Mouse (Mus musculus) left cerebral cortex, adult 8-10 months (tissue): ENCODE data around the gene Cdsn. TPM values are rescaled to one million over a fixed set of nuclear protein-coding genes. Genes with fewer than 3 reads are reported as not detected.

Experiments
- DNase-seq, 2 experiments: peaks; one replicate each; pipeline ENCODE4 v3.0.0; 2022; ENCODE audit warnings: low spot score in 2 of 2
- total RNA-seq, 4 experiments: library from RNA; stranded (reverse); gene quantifications; 2 replicates each; pipeline ENCODE4 v1.2.4; 2022

The Cdsn gene
- total RNA-seq, 4 experiments from 2014 or later = 1.00 to 1.6 (median 1.2) TPM

DNA sequence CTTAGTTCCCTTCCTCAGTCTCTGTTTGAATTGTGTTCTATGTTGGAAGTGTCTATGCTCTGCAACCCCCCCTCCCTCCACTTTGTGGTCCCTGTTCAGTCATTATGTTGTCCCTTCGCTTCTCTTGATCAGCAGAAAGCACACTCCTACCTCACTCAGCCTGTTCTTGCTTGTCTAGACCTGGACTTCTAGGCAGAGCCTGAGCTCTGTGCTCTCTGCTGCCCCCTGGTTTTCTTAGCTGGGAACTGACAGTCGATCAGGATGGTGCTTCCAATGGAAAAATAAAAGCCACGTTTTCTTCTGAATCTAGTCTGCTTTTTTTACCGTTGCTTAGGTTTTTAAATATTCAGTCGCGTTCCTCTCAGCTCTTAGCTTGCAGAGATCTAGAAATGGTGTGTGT, 17.6 kb upstream of the Cdsn start:
- peak; percentile 55 to 61 for DNase-seq

DNA sequence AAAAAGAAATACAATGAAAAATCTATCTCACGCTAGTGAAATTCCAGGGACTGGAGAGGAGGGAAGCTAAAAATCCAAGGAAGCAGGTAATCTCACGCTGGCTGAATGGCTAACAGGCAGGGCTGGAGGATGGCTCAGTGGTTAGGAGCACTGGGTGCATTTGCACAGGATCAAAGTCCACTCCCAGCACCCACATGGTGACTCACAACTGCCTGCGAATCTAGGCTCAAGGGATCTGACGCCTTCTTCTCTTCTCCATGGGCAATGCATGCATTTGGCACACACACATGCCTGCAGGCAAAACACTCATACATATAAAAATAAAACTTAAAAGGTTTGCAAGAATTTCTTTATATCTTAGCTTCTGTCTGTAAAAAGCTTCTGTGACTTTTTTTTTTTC, 14.5 kb upstream of the Cdsn start:
- DNase-seq = peak in 1 of 2 experiments; percentile 61

DNA sequence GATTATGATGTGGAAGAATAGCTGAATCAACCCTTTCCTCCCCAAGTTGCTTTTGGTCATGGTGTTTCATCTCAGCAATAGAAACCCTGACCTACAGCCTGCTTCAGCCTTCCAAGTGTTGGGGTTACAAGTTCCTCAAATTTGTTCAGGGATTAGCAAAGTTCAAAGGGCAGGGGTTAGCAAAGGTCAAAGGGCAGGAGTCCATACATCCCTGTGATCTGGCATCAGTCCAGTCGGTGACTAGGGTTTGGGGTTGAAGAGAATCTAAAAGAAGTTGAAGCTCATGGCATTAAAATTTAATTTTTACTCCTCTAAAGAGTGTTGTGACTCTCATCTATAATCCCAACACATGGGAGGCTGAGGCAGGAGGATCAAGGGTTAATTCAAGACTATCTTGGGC, 13.5 kb upstream of the Cdsn start:
- DNase-seq = no peak

DNA sequence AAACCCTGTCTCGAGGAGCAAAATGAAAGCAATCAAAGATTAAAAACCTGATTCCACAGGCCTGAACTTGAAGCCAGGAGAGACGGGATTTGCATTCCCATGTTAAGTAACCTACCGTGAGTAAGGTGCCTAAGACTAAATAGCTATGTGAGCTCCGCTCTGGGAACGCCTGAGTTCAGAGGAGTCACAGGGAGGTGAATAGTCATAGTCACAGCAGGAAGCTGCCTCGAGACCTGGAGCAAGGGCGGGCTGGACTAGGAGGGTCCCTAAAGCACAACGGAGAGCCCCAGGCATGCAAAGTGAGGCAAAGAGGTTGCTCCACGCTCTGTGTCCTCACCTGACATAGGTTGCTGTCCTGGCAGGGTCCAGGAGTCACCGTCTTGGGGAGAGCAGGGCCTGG, 12.4 kb upstream of the Cdsn start:
- DNase-seq = no peak

DNA sequence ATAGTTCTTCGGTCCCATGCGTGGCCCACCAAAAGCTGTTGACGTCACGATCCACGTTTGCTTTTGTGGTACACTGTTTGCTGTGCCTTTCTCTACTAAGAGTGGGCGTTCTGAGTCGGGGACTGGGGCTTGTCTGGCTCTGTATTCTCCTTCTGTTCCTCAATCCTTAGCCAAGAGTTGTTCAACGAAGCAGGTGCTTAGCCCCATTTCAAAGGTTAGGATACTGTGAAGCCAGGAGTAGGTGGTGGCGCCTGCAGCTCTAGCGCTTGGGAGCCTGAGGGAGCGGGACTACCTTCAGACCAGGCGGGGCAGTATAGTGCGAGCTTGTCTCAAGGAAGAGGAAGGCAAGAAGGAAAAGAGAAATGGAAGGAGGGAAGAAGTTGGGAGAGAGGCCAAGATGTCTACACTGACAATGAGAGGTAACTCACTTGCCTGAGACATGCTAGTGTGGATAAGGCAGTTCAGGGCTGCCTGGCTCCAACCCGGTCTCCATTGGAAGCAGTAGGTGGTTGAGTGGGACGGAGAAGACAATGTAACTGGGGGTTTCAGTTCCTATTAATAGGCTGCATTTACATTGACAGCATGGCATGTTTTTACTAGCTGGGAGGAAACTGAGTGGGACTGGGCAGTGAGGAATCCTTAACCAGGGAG, 9.0 kb upstream of the Cdsn start:
- DNase-seq = no peak

DNA sequence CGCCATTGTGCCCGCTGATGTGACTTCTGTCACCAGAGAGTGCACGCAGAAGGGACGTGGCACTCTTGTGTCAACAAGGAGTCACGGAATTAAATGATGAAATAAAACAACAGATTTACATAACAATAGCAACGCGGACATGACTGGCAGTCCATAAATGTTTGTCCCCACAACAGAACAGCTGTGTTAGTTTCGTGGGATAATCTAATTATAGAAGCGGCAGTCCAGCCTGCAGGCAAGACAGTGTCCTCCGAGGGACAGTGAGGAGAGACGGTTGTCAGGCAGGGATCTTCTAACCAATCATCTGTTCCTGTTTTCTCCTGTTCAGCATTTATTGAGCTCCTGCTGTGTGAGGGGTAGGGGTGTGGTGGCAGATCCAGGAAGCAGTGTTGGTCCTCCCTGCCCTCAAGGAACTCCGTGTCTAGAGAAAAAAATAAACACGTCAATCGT, 8.5 kb upstream of the Cdsn start:
- no peak for DNase-seq

DNA sequence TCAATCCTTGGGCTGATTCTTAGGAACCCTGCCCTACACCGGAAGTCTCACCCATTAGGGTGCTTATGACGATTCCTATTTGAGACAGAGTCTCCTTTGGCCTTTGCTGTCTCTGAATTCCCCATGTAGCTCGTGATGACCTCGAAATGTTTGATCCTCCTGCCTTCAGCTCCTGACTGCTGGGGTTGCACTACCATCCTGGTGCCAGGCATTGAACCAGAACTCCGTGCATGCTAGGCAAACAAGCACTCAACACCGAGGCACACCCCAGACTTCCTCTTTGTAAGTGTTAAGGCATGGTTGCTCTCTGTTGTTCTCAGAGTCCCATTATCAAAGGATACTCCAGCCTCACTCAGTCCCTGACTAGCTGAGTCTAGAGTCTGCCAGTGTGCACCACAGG, 7.9 kb upstream of the Cdsn start:
- no peak for DNase-seq

DNA sequence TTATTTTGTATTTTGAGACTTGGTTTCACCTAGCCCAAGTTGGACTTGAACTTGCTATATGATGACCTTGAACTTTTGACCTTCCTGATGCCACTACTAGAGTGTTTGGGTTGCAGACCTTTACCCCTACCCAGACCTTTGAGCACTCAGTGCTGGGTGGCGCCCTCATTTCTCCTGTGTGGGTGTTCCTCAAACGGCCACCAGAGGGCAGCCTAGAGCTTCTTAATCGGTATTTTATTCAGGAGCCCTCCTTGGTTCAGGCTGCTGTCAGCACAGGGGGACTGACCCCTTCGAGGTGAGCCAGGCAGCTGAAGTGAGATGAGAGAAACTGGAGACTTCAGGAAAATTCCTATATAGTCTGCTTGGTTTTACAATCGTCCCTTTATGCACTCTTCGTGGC, 7.2 kb upstream of the Cdsn start:
- DNase-seq = peak in 1 of 2 experiments; percentile 46

DNA sequence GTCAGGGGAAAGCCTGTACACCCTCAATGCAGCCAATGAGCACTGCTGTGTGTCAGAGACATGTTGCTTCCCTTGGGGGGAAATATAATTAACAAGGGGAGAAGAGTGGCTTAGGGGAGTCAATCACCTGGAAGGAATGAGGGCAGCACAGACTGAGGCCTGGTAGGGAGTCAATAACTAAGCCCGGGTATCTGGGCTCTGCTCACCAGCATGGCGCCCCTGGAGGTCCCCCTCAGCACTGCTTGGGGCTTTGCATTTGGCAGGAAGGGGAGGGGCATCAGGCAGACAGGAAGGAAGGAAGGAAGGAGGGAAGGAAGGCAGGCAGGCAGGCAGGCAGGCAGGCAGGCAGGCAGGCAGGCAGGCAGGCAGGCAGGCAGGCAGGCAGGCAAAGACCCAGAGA, 4.5 kb upstream of the Cdsn start:
- no peak for DNase-seq

DNA sequence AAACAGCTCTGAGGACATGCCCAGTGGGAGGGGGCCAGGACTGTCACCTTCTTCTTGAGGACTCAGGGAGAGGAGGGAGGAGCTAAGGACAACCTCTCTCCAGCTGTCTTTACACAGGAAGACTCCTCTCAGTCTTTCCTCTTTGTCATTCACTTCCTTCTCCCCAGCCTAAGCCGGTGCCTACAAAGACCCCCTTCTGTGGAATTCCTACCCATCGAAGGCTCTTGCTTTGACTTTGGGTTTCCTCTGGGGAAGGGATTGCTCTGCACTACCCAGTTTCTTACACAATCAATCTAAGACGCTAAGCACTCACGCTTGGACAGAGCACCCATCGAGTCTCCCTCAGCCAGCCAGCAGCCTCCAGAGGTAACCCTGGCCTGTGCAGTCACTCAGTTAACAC, 3.3 kb upstream of the Cdsn start:
- no peak for DNase-seq

DNA sequence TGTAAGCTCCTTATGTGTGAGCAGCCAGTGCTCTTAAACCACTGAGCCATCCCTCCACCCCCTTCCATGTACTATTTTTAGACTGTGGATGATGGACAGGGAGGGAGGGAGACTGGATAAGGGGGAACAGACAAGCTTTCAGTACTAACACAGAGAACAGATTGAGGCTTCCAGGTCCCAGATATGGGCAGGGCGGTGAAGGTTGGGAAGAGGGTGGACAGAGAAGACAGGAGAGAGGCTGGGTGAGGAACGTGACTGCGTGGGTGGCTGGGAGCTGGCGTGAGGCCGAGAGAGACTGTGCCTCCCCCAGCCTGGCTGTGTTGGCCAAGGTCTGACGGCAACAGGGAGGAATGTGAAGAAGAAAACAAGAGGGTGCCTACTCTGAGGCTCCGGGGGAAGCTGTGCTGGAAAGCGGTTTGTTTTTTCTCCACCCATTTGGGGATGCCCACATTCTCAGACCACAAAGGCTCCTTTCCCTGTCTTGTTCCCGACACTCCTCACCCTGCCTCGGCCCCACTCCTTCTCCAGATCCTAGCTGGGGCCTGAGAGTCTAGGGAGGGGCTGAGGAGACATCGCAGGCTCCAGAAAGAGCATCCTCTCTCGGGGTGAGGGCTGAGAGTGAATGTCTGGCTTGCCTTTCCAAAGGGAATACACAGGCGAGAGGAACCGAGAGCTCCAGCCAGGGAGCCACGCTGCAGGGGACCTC, 2.3 kb upstream of the Cdsn start:
- DNase-seq = peak; percentile 63 to 89

DNA sequence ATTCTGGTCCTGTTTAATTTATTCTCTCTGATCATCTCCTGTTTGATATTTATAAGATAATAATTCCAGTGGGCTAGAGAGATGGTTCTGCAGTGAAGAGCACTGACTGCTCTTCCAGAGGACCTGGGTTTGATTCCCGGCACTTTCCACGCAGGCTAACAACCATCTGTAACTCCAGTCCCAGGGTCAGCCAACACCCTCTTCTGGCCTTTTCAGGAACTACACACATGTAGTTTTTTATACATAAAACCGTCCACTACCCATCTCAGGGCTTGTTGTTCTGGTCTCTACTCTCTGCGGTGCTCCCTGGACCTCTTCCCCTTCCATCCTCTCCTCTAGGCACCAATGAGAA, 1.8 kb upstream of the Cdsn start:
- no peak for DNase-seq

DNA sequence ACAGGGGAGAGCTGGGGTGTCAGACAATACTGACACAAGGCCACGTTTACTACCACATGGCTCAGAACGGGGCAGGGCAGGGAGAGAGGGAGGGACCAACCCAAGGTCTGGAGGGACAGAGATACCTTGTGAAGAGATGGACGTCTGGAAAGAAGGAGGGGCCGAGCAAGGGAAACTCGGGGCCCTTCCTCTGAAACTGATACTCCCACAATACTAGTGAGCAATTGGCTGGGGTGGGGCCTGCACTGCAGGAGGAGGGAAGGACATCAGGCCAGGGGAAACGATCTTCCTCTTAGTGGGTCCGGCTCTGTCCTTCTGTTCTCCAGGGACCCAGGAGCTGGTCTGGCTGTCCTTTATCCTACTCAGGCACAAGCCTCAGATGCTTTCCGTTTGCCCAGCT, 1.1 kb upstream of the Cdsn start:
- no peak for DNase-seq

DNA sequence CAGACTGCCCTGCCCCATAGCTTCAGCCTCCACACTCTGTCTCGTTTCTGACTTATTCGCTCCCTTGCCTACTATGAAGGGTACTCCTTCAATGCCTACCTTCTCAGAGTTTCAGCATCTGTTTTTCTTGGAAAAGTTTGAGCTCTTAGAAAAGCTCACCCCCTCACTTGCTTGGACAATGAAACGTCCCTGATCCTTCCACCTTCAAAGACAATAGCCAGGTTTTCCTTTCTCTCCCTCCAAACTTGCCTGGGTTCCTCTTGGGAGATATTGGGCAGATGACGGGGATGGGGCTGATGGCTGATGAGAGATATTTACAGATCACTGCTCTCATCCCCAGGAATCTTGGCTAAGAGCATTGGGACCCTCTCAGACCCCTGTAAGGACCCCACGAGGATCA, 2.4 kb downstream of the Cdsn start:
- DNase-seq = no peak

DNA sequence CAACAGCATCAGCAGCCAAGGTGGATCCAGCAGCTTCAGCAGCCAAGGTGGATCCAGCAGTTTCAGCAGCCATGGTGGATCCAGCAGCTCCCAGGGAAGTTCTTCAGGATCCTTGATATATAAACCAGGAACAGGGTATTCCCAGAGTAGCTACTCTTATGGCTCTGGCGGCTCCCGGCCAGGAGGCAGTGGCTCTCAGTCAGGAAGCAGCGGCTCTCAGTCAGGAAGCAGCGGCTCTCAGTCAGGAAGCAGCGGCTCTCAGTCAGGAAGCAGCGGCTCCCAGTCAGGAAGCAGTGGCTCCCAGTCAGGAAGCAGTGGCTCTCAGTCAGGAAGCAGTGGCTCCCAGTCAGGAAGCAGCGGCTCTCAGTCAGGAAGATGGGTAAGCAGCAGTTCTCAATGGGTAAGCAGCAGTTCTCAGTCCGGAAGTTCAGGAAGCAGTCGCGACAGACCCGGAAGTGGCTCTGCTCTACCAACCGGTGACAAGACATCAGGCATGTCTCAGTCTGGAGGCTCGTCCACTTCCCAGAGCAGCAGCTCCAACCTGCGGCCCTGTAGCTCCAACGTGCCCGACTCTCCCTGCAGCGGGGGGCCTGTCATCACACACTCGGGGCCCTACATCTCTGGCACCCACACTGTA, 3.0 kb downstream of the Cdsn start:
- DNase-seq = no peak

DNA sequence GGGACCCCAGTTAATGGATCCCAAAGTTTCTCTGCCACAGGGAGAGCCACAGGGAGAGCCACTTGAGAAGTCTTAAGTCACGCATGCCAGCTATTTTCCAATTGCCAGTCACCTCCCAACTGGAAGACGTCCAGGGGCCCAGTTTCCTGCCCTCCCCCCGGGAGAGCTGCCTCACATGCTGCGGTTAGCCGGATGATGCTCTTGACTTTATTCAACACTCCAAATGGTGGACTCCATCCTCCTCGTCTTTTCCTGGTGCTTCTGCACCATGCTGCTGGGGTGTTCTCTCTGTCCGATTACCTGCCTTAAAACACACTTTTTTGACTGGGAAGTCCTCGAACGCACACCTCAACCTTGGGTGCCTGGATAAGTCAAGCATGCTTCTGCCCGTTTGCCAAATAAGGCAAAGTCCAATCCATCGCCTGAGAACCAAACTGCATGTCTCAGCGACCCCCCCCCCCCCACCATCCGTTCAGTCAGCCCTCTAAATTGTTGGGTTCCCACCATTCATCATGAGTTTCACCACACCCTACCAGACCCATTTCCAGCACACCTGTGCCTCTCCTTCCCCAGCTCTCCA, 4.3 kb downstream of the Cdsn start:
- DNase-seq = no peak

DNA sequence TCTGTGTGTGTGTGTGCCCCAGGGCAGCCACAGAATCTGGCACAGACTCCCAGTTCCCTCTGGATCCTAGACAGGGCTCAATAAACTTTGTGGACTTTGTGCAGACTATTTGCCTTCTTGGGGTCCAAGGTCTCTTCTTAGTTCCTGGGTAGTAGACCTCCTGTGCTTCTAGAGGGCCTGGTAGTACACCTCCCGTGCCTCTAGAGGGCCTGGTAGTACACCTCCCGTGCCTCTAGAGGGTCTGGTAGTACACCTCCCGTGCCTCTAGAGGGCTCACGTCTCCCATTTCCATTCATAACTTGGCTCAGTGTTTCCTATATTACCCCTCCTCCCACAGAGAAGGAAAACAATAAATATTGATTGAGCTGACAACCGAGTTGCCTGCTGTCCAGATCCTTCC, 4.9 kb downstream of the Cdsn start:
- no peak for DNase-seq

DNA sequence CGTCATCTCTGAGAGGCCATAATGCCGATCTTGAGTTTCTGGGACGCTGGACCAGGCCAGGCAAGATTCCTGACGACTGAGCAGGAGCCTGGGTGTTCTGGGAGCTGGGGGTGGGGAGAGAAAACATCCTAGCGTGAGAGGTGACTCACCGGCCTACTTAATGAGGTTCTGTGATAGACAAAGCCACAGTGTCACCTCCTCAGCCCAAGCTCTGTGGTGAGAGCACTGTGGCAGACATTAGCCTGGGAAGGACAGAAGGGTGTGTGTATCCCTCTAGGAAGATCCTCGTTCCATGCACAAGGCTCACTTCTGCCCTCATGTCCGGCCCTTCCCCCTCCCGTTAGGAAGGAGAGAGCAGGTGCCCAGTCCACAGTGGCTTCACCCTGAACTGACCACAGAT, 5.4 kb downstream of the Cdsn start:
- DNase-seq = no peak

DNA sequence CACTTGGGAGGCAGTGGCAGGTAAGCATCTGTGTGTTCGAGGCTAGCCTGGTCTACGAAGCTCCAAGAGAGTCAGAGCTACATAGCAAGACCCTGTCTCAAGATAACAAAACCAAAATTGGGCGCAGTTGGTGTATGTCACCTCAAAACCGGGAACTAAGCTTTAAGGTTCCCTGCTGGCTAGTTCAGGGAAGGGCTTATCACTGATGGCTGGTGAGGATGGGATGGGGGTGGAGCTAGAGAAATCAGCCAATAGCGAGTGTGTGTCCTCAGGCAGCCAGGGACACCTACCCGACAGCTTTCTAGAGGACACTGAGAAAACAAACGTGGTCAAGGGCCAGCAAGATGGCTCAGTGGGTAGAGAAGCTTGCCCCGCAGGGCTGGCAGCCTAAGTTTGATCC, 6.3 kb downstream of the Cdsn start:
- DNase-seq = no peak

DNA sequence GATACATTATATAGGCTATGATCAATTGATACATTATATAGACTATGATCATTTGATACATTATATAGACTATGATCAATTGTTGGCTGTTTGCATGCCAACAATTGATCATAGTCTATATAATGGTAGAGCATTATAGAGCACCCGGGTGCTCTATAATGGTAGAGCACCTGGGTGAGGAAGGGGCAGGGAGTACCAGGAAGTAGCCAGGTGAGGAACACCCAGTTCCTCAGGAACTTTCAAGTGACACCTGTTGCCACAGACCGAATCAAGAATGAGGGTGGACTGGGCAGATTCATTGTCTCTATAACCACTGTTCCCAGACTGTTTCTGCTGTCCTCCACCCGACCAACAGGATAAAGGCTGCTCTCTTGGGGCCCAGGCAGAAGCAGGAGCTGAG, 15.2 kb downstream of the Cdsn start, which contains the start of gene 2300002M23Rik:
Gene 2300002M23Rik, plus strand, starts transcription at position 301 of the 400 bp plus-strand sequence.
- no peak for DNase-seq

DNA sequence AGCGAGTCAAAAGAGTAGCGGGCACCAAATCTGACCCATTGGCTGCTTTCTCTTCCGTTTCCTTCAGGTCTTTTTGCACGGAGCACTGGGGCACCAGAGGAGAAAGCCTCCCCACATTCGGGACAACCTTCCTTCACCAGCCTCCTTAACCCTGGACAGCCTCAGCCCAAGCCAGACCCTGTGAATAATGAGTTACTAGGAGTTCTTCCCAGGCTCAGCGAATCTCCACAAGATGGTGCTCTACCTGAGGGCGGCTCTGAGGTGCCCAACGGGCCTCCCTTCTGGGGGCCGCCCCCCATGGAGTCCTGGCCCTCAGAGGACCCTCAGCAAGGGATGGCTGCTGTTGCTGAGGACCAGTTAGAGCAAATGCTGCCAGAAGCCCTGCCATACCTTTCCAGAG, 15.8 kb downstream of the Cdsn start:
- no peak for DNase-seq
